Mouse (Mus musculus) intestine, embryonic 15.5 days (tissue): ENCODE measurements around the gene Sowahd. TPM values are rescaled to one million over a fixed set of nuclear protein-coding genes. Genes with fewer than 3 reads are reported as not detected.
"Not testable (repeated sequence)": the region's sequence is repeated elsewhere in the genome, so short reads cannot be mapped to it uniquely, and the experiment has no call there.

Experiments used
- ATAC-seq: fragments of 200-750 bp; cut with Nextera tagmentation; 2 replicates; pipeline ENCODE4 v1.8.0; 2017; ENCODE audit warnings: moderate TSS enrichment, moderate library complexity
- H3K27ac ChIP-seq: fragments of 300-500 bp; sonication (generic); 2 replicates; pipeline ENCODE4 v1.5.1; 2015; ENCODE audit warnings: mild to moderate bottlenecking, inconsistent platforms
- H3K27me3 ChIP-seq: fragments of 300-500 bp; sonication (generic); replicated peaks from 2 replicates; pipeline ENCODE4 v1.6.1; 2015; ENCODE audit warnings: inconsistent platforms
- H3K36me3 ChIP-seq: fragments of 300-500 bp; sonication (generic); 2 replicates; pipeline ENCODE4 v1.6.1; 2015; ENCODE audit warnings: inconsistent platforms
- H3K4me1 ChIP-seq: fragments of 300-500 bp; sonication (generic); replicated peaks from 2 replicates; pipeline ENCODE4 v1.6.1; 2015; ENCODE audit warnings: inconsistent platforms
- H3K4me2 ChIP-seq: fragments of 300-500 bp; sonication (generic); replicated peaks from 2 replicates; pipeline ENCODE4 v1.6.1; 2015; ENCODE audit warnings: mild to moderate bottlenecking, inconsistent platforms
- H3K4me3 ChIP-seq: fragments of 300-500 bp; sonication (generic); replicated peaks from 2 replicates; pipeline ENCODE4 v1.5.1; 2015; ENCODE audit warnings: inconsistent platforms
- H3K9ac ChIP-seq: fragments of 300-500 bp; sonication (generic); 2 replicates; pipeline ENCODE4 v1.6.1; 2015; ENCODE audit warnings: inconsistent platforms
- H3K9me3 ChIP-seq: fragments of 300-500 bp; sonication (generic); 2 replicates; pipeline ENCODE4 v1.6.1; 2016; ENCODE audit warnings: inconsistent platforms
- WGBS: fragments of 180-500 bp; shearing (Covaris S2); methylation state at CpG from one replicate; pipeline ENCODE4 v1.1.7; 2015; 5-methylcytosine and 5-hydroxymethylcytosine counted together
- polyA plus RNA-seq: library from polyadenylated mRNA; unstranded; fragments of >200 nt; fragmentation: Nextera tagmentation; extraction: Ambion mirVana; gene quantifications from 2 replicates; pipeline ENCODE4 v1.2.1, GENCODE M21; 2015

Sowahd gene
- polyA plus RNA-seq, 1 experiment from 2014 or later: not detected

- no peak overlapping the region for H3K4me2 ChIP-seq
- no peak overlapping the region for H3K27ac ChIP-seq
- WGBS: 34% methylated on average over 9 of the region's 9 CpGs
- no peak overlapping the region for H3K4me3 ChIP-seq
- no peaks in the 10 kb centered on the region for H3K4me1 ChIP-seq
- no peak for ATAC-seq
- H3K9ac ChIP-seq: no peak overlapping the region
- H3K9me3 ChIP-seq: no peaks in the 10 kb centered on the region
- no peaks in the 10 kb centered on the region for H3K36me3 ChIP-seq
- no peaks in the 10 kb centered on the region for H3K27me3 ChIP-seq
These were observed 25.7 kb downstream of the Sowahd start for GRCm38 (mm10) chrX:37074262-37074892.

- H3K4me1 ChIP-seq: no peaks in the 10 kb centered on the region
- no peaks in the 10 kb centered on the region for H3K9me3 ChIP-seq
- no peak for ATAC-seq
- H3K27me3 ChIP-seq: no peaks in the 10 kb centered on the region
- 68% methylated on average over 8 of the region's 8 CpGs for WGBS
- H3K9ac ChIP-seq: no peak overlapping the region
- no peak overlapping the region for H3K4me3 ChIP-seq
- H3K4me2 ChIP-seq: no peak overlapping the region
- no peaks in the 10 kb centered on the region for H3K36me3 ChIP-seq
- no peak overlapping the region for H3K27ac ChIP-seq
These were observed 28.0 kb downstream of the Sowahd start for GRCm38 (mm10) chrX:37076651-37077050.

GRCm38 (mm10) chrX:37080345-37080744, 31.7 kb downstream of the Sowahd start:
- ATAC-seq, H3K36me3 ChIP-seq, H3K4me3 ChIP-seq, H3K9me3 ChIP-seq, H3K4me1 ChIP-seq, H3K27me3 ChIP-seq, H3K4me2 ChIP-seq, H3K9ac ChIP-seq, H3K27ac ChIP-seq: not testable (repeated sequence)
- WGBS: 68% methylated on average over 4 of the region's 4 CpGs

- H3K36me3 ChIP-seq: no peaks in the 10 kb centered on the region
- 50% methylated on average over 6 of the region's 6 CpGs for WGBS
- no peaks in the 10 kb centered on the region for H3K27me3 ChIP-seq
- no peak overlapping the region for H3K27ac ChIP-seq
- no peak overlapping the region for H3K4me3 ChIP-seq
- H3K9me3 ChIP-seq: no peaks in the 10 kb centered on the region
- H3K4me2 ChIP-seq: no peak overlapping the region
- no peak for ATAC-seq
- H3K9ac ChIP-seq: no peak overlapping the region
- H3K4me1 ChIP-seq: no peaks in the 10 kb centered on the region
These were observed 32.5 kb downstream of the Sowahd start for GRCm38 (mm10) chrX:37081194-37081593.

DNA sequence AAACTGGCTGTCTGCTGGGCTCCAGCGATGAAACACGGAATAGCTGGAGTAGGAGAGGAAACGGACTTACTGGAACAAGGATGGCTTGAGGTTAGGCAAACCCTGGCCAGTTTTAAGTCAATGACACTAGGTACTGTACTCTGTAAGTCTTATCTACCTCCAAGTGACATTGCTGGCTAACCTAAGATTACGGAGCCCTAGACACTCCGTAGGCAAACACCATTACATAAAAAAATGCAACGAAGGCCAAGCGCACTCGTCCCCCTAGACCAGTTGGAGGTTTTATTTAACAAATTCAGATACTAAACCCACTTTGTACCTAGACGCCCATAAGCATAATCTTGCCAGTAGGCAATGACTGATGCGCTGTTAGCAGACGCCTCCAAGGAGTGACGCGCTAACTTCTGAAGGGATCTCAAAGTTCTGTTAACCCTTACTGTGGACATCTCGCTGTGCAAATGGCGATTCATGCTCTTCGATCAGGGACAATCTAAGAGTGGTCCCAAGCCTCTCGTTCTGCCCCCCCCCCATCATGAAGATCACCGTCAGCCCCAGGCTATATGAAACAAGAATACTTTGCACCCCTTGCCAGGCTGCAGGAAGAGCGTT, 35.8 kb downstream of the Sowahd start:
- H3K9me3 ChIP-seq: no peaks in the 10 kb centered on the region
- peak; percentile 37 for ATAC-seq

GRCm38 (mm10) chrX:37084927-37085660, 36.4 kb downstream of the Sowahd start, which contains the start of gene Rpl39:
Gene Rpl39 (minus strand): TSS chrX:37085402.
- Histone ChIP-seq H3K4me2 (peak within 1 kb of the TSS; percentile 52), H3K27me3 (no peaks in the 10 kb centered on the region), H3K9ac (peak within 1 kb of the TSS; percentile 57), H3K4me3 (peak within 1 kb of the TSS; percentile 49), H3K36me3 (no peaks in the 10 kb centered on the region), H3K4me1 (no peaks in the 10 kb centered on the region), H3K27ac (peak within 1 kb of the TSS; percentile 89), H3K9me3 (no peaks in the 10 kb centered on the region)
- WGBS: 20% methylated on average over 38 of the region's 38 CpGs
- ATAC-seq: peak; percentile 96

More for the DNA sequence above, 35.8 kb downstream of the Sowahd start:
- H3K4me3 ChIP-seq: peak overlapping the region; percentile 49
- H3K9ac ChIP-seq: peak overlapping the region; percentile 57
- no peaks in the 10 kb centered on the region for H3K27me3 ChIP-seq
- H3K4me2 ChIP-seq: peak overlapping the region; percentile 52
- no peaks in the 10 kb centered on the region for H3K36me3 ChIP-seq
- 17% methylated on average over 19 of the region's 19 CpGs for WGBS
- peak overlapping the region; percentile 89 for H3K27ac ChIP-seq
- H3K4me1 ChIP-seq: no peaks in the 10 kb centered on the region

DNA sequence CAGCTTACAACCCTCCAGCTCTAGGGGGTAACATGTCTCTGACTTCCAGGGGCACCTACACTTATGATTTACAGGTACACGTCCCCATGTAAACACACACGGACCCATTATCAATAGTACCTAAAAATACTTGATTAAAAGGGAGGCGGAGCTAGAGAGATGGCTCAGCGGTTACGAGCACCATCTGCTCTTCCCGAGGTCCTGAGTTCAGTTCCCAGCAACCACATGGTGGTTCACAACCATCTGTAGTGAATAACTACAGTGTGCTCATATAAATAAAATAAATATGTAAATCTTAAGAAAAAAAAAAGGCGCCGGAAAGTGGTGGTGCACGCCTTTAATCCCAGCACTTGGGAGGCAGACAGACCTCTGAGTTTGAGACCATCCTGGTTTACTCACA, 37.0 kb downstream of the Sowahd start:
- no peak overlapping the region for H3K9ac ChIP-seq
- peak; percentile 52 for ATAC-seq

GRCm38 (mm10) chrX:37088778-37089177, 40.1 kb downstream of the Sowahd start:
- Histone ChIP-seq H3K9me3 (no peaks in the 10 kb centered on the region), H3K4me1 (no peaks in the 10 kb centered on the region), H3K36me3 (no peaks in the 10 kb centered on the region), H3K27me3 (no peaks in the 10 kb centered on the region), H3K27ac (no peak overlapping the region), H3K4me2 (no peak overlapping the region), H3K9ac (no peak overlapping the region), H3K4me3 (no peak overlapping the region)
- WGBS: 89% methylated on average over 1 of the region's 1 CpGs
- no peak for ATAC-seq

More for the DNA sequence above, 37.0 kb downstream of the Sowahd start:
- Histone ChIP-seq H3K4me3 (peak overlapping the region; percentile 49), H3K9me3 (no peaks in the 10 kb centered on the region), H3K4me1 (no peaks in the 10 kb centered on the region), H3K27me3 (no peaks in the 10 kb centered on the region), H3K4me2 (peak overlapping the region; percentile 39), H3K27ac (peak overlapping the region; percentile 89), H3K36me3 (no peaks in the 10 kb centered on the region)
- WGBS: 25% methylated on average over 9 of the region's 9 CpGs

GRCm38 (mm10) chrX:37091457-37091856, 42.8 kb downstream of the Sowahd start:
- no peak overlapping the region for H3K4me3 ChIP-seq
- no peaks in the 10 kb centered on the region for H3K27me3 ChIP-seq
- 79% methylated on average over 3 of the region's 3 CpGs for WGBS
- no peak for ATAC-seq
- no peak overlapping the region for H3K9ac ChIP-seq
- H3K4me2 ChIP-seq: no peak overlapping the region
- H3K27ac ChIP-seq: no peak overlapping the region
- H3K36me3 ChIP-seq: no peaks in the 10 kb centered on the region
- H3K9me3 ChIP-seq: no peaks in the 10 kb centered on the region
- H3K4me1 ChIP-seq: no peaks in the 10 kb centered on the region

GRCm38 (mm10) chrX:37095106-37095768, 46.6 kb downstream of the Sowahd start:
- no peak for ATAC-seq
- H3K27ac ChIP-seq: no peak overlapping the region
- no peaks in the 10 kb centered on the region for H3K27me3 ChIP-seq
- WGBS: 92% methylated on average over 11 of the region's 11 CpGs
- no peak overlapping the region for H3K9ac ChIP-seq
- H3K4me1 ChIP-seq: no peaks in the 10 kb centered on the region
- H3K9me3 ChIP-seq: no peaks in the 10 kb centered on the region
- no peak overlapping the region for H3K4me3 ChIP-seq
- no peak overlapping the region for H3K4me2 ChIP-seq
- no peaks in the 10 kb centered on the region for H3K36me3 ChIP-seq

GRCm38 (mm10) chrX:37098681-37099080, 50.0 kb downstream of the Sowahd start:
- whole genome bisulfite sequencing: 92% methylated on average over 3 of the region's 3 CpGs
- ATAC-seq: no peak
- Histone ChIP-seq H3K4me3 (no peak overlapping the region), H3K4me2 (no peak overlapping the region), H3K27ac (no peak overlapping the region), H3K9ac (no peak overlapping the region), H3K27me3 (no peaks in the 10 kb centered on the region), H3K9me3 (no peaks in the 10 kb centered on the region), H3K4me1 (no peaks in the 10 kb centered on the region), H3K36me3 (no peaks in the 10 kb centered on the region)
